In the genomic region with DNA sequence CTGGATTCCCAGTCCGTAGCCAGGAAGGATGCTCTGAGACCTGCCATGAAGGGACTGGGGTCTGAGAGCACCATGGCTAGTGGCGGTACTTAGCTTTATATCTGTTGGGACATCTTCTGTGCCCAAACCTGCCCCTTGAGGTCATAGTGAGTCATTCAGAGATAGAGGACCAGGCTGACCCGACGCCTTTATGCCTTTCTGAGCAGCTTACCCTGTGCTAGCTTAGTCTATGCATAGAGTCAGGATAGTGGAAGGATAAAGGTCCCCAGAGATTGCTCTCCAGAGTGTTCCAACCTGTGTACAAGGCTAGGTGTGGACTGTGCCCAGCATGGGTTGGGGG, we compare ENCODE assay signal across 9 mouse cellular contexts.
DNase-seq lines count a peak whose midpoint lies in the region; ATAC-seq lines count a peak whose summit lies in the region.
"Had no signal": no experiment of that assay in that cellular context is flagged by ENCODE, and none has a peak within 500 bp of the region (broad histone marks: within the 10 kb centered on the region; RNA-seq: fewer than 3 reads in every experiment).

No protein-coding gene starts in this region.

- H3K4me3 ChIP-seq in kidney, embryonic 16.5 days (ENCODE audit: low read length), result no peak overlapping the region
- peak overlapping the region; percentile 23 for H3K4me3 ChIP-seq in forebrain, embryonic 10.5 days
- no peak overlapping the region for H3K4me3 ChIP-seq in intestine, embryonic 14.5 days (ENCODE audit: low read depth, low read length)
- peak overlapping the region; percentile 61 for H3K4me3 ChIP-seq in midbrain, embryonic 15.5 days

- H3K9me3 ChIP-seq in kidney, embryonic 16.5 days (ENCODE audit: low read length), result no peaks in the 10 kb centered on the region
- H3K9me3 ChIP-seq in forebrain, embryonic 10.5 days, result no peaks in the 10 kb centered on the region
- no peaks in the 10 kb centered on the region for H3K9me3 ChIP-seq in intestine, embryonic 14.5 days (ENCODE audit: control insufficient read depth, low read length)
- H3K9me3 ChIP-seq in midbrain, embryonic 15.5 days, result no peaks in the 10 kb centered on the region

- H3K9ac ChIP-seq in kidney, embryonic 16.5 days (replicated peaks; ENCODE audit: low read length), result no peak overlapping the region
- H3K9ac ChIP-seq in intestine, embryonic 14.5 days (ENCODE audit: low read length), result no peak overlapping the region
- H3K9ac ChIP-seq in midbrain, embryonic 15.5 days, result peak overlapping the region; percentile 28

- no peak for DNase-seq in kidney, adult 8-10 months
- DNase-seq in forebrain, embryonic 10.5 days (ENCODE audit: extremely low spot score, low spot score), result no peak
- DNase-seq in intestine, embryonic 14.5 days (ENCODE audit: low spot score), result no peak
- DNase-seq in gastrocnemius, postnatal 14 days, result no peak
- DNase-seq in urinary bladder, adult 18-20 months (ENCODE audit: low spot score in 2 of 2), result no peak
- no peak for DNase-seq in right cerebral cortex, postnatal 14 days
- DNase-seq: heart, postnatal 36 days had no signal

- H3K4me1 ChIP-seq in kidney, embryonic 16.5 days (ENCODE audit: insufficient read depth, low read length), result peaks cover 83% of the 10 kb centered on the region
- peaks cover 98% of the 10 kb centered on the region for H3K4me1 ChIP-seq in forebrain, embryonic 10.5 days
- H3K4me1 ChIP-seq in intestine, embryonic 14.5 days (replicated peaks; ENCODE audit: control insufficient read depth, insufficient read depth, low read length), result peaks cover 70% of the 10 kb centered on the region
- peaks cover 83% of the 10 kb centered on the region for H3K4me1 ChIP-seq in midbrain, embryonic 15.5 days

- H3K4me2 ChIP-seq in kidney, embryonic 16.5 days (replicated peaks; ENCODE audit: low read depth, low read length), result peak overlapping the region; percentile 36
- H3K4me2 ChIP-seq in intestine, embryonic 14.5 days (ENCODE audit: low read length), result peak overlapping the region; percentile 18; the same call in 1 of the 2 replicates
- H3K4me2 ChIP-seq in midbrain, embryonic 15.5 days, result peak overlapping the region; percentile 91

- intact Hi-C loops in gastrocnemius, postnatal 14 days (cut with DNase I; ENCODE audit: low total_unique reads), result no loop called here

- no peaks in the 10 kb centered on the region for H3K36me3 ChIP-seq in kidney, embryonic 16.5 days (ENCODE audit: insufficient read depth, low read length)
- H3K36me3 ChIP-seq in forebrain, embryonic 10.5 days (replicated peaks), result 0 out of 2 replicates have a peak, but pooled peaks cover 2% of the 10 kb centered on the region
- H3K36me3 ChIP-seq in intestine, embryonic 14.5 days (ENCODE audit: control insufficient read depth, insufficient read depth, low read length), result no peaks in the 10 kb centered on the region
- no peaks in the 10 kb centered on the region for H3K36me3 ChIP-seq in midbrain, embryonic 15.5 days (replicated peaks)

- ATAC-seq in kidney, embryonic 16.5 days (ENCODE audit: low FRiP score, low TSS enrichment), result no peak
- no peak for ATAC-seq in intestine, embryonic 14.5 days (replicated peaks; ENCODE audit: low FRiP score, low TSS enrichment, low read depth)
- ATAC-seq in midbrain, embryonic 15.5 days (replicated peaks), result no peak

- no peak overlapping the region; the same call in 1 of the 2 replicates for H3K27ac ChIP-seq in kidney, embryonic 16.5 days (ENCODE audit: low read length)
- peak overlapping the region; percentile 56 for H3K27ac ChIP-seq in forebrain, embryonic 10.5 days
- 0 out of 2 replicates have a peak overlapping the region, but pooled peaks have one; percentile 4 for H3K27ac ChIP-seq in intestine, embryonic 14.5 days (ENCODE audit: low read depth)
- no peak overlapping the region for H3K27ac ChIP-seq in midbrain, embryonic 15.5 days

- H3K27me3 ChIP-seq in kidney, embryonic 16.5 days (ENCODE audit: insufficient read depth, low read length), result no peaks in the 10 kb centered on the region
- H3K27me3 ChIP-seq in forebrain, embryonic 10.5 days (ENCODE audit: poor library complexity, severe bottlenecking), result peaks cover 54% of the 10 kb centered on the region
- H3K27me3 ChIP-seq in intestine, embryonic 14.5 days (replicated peaks; ENCODE audit: control insufficient read depth, insufficient read depth, low read length), result 0 out of 2 replicates have a peak, but pooled peaks cover 3% of the 10 kb centered on the region
- H3K27me3 ChIP-seq in midbrain, embryonic 15.5 days (replicated peaks), result no peaks in the 10 kb centered on the region

- WGBS in kidney, embryonic 16.5 days, result 32% methylated on average over 4 of the region's 4 CpGs
- 50% methylated on average over 4 of the region's 4 CpGs for WGBS in forebrain, embryonic 10.5 days
- WGBS in intestine, embryonic 14.5 days, result 55% methylated on average over 4 of the region's 4 CpGs
- WGBS in midbrain, embryonic 15.5 days, result 54% methylated on average over 4 of the region's 4 CpGs

Comparison
In these comparisons a context has a peak if more than half of its experiments do, and no peak if none do; other contexts are left out.
1. H3K27ac ChIP-seq: peak in forebrain, embryonic 10.5 days (single experiment) and intestine, embryonic 14.5 days (single experiment); none in kidney, embryonic 16.5 days (single experiment) and midbrain, embryonic 15.5 days (single experiment).
2. H3K4me2 ChIP-seq: peak in every context shown above with its lines; median percentile 91 in midbrain, embryonic 15.5 days; 36 in kidney, embryonic 16.5 days; 18 in intestine, embryonic 14.5 days.
3. H3K4me3 ChIP-seq: peak in forebrain, embryonic 10.5 days (single experiment) and midbrain, embryonic 15.5 days (single experiment); none in kidney, embryonic 16.5 days (single experiment) and intestine, embryonic 14.5 days (single experiment).